Mouse (Mus musculus) midbrain, embryonic 10.5 days (tissue): ENCODE results near the gene Ptprd. TPM values are rescaled to one million over a fixed set of nuclear protein-coding genes. Genes with fewer than 3 reads are reported as not detected.

Experiments used
- DNase-seq: peaks from one replicate; pipeline ENCODE4 v3.0.0-alpha.2; 2017; ENCODE audit warnings: low spot score
- H3K27ac ChIP-seq: fragments of 300-500 bp; sonication (generic); replicated peaks from 2 replicates; pipeline ENCODE4 v1.5.1; 2016; ENCODE audit warnings: mild to moderate bottlenecking
- H3K27me3 ChIP-seq: fragments of 300-500 bp; sonication (generic); 2 replicates; pipeline ENCODE4 v1.6.1; 2016; ENCODE audit warnings: low read depth, mild to moderate bottlenecking; ENCODE audit not compliant: poor library complexity, severe bottlenecking
- H3K36me3 ChIP-seq: fragments of 300-500 bp; sonication (generic); 2 replicates; pipeline ENCODE4 v1.6.1; 2016; ENCODE audit warnings: mild to moderate bottlenecking, moderate library complexity
- H3K4me1 ChIP-seq: fragments of 300-500 bp; sonication (generic); 2 replicates; pipeline ENCODE4 v1.6.1; 2016
- H3K4me3 ChIP-seq: fragments of 300-500 bp; sonication (generic); 2 replicates; pipeline ENCODE4 v1.5.1; 2016; ENCODE audit warnings: mild to moderate bottlenecking, moderate library complexity
- H3K9me3 ChIP-seq: fragments of 300-500 bp; sonication (generic); replicated peaks from 2 replicates; pipeline ENCODE4 v1.6.1; 2016; ENCODE audit warnings: mild to moderate bottlenecking
- WGBS: fragments of 180-500 bp; shearing (Covaris S2); methylation state at CpG from one replicate; pipeline ENCODE4 v1.1.7; 2016; 5-methylcytosine and 5-hydroxymethylcytosine counted together
- polyA plus RNA-seq: library from polyadenylated mRNA; unstranded; fragments of >200 nt; fragmentation: Nextera tagmentation; extraction: Ambion mirVana; gene quantifications from 2 replicates; pipeline ENCODE4 v1.2.1, GENCODE M21; 2016

Gene Ptprd
- polyA plus RNA-seq, 1 experiment from 2014 or later: 9.6 TPM

DNA sequence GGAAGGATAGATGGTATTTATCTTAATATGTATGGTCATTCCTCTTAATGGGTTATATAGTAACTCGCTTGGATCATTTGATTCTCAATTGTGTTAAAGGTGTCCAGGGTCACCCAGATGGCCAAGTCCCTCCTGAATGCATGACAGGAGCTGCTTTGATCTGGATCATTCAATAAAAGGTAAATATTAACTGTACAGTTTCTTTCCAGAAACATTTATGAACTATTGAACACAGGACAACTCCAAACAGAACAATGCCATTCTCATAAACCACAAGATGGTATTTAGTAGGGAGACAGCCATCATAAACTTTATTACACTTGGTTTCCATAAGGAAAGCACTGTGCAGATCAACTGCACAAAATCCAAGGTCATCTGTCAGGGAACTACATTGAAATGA is 2056.0 kb downstream of the Ptprd start:
- Histone ChIP-seq H3K4me1 (no peaks in the 10 kb centered on the region), H3K36me3 (no peaks in the 10 kb centered on the region), H3K27ac (no peak overlapping the region), H3K27me3 (no peaks in the 10 kb centered on the region), H3K9me3 (no peaks in the 10 kb centered on the region), H3K4me3 (no peak overlapping the region)
- DNase-seq: no peak
- 97% methylated on average over 1 of the region's 1 CpGs for WGBS

GRCm38 (mm10) chr4:76154190-76154589 is 2057.6 kb downstream of the Ptprd start:
- no peaks in the 10 kb centered on the region for H3K4me1 ChIP-seq
- no peak for DNase-seq
- H3K36me3 ChIP-seq: no peaks in the 10 kb centered on the region
- no peak overlapping the region for H3K4me3 ChIP-seq
- H3K9me3 ChIP-seq: no peaks in the 10 kb centered on the region
- WGBS: 43% methylated on average over 2 of the region's 2 CpGs
- no peak overlapping the region for H3K27ac ChIP-seq
- H3K27me3 ChIP-seq: no peaks in the 10 kb centered on the region

DNA sequence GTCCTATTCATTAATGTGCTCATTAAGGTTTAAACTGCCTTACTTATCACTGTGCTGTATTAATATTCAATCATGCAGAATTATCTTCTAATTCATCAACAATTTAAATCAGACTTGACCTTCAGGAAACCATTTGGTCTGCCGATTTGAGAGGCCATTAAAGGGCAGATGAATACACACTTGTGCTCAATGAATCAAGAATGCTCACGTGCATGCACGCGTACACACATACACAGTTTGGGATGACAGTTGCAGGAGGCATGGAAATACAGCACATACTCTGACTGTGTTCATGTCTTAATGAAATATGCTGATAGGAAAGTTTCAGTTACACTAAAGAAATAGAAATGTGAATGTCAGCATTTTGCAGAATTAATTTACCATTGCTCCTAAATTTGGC is 2066.8 kb downstream of the Ptprd start:
- WGBS: 85% methylated on average over 4 of the region's 4 CpGs
- no peaks in the 10 kb centered on the region for H3K36me3 ChIP-seq
- H3K4me1 ChIP-seq: peaks cover 5% of the 10 kb centered on the region; the same call in 1 of the 2 replicates
- H3K4me3 ChIP-seq: no peak overlapping the region
- DNase-seq: no peak
- no peaks in the 10 kb centered on the region for H3K27me3 ChIP-seq
- H3K27ac ChIP-seq: no peak overlapping the region
- no peaks in the 10 kb centered on the region for H3K9me3 ChIP-seq

GRCm38 (mm10) chr4:76144333-76144732 is 2067.4 kb downstream of the Ptprd start:
- peaks cover 5% of the 10 kb centered on the region; the same call in 1 of the 2 replicates for H3K4me1 ChIP-seq
- no peaks in the 10 kb centered on the region for H3K9me3 ChIP-seq
- H3K27me3 ChIP-seq: no peaks in the 10 kb centered on the region
- 81% methylated on average over 2 of the region's 2 CpGs for WGBS
- H3K36me3 ChIP-seq: no peaks in the 10 kb centered on the region
- no peak for DNase-seq
- no peak overlapping the region for H3K27ac ChIP-seq
- H3K4me3 ChIP-seq: no peak overlapping the region

GRCm38 (mm10) chr4:76137901-76138300 is 2073.9 kb downstream of the Ptprd start:
- WGBS: 51% methylated on average over 3 of the region's 3 CpGs

DNA sequence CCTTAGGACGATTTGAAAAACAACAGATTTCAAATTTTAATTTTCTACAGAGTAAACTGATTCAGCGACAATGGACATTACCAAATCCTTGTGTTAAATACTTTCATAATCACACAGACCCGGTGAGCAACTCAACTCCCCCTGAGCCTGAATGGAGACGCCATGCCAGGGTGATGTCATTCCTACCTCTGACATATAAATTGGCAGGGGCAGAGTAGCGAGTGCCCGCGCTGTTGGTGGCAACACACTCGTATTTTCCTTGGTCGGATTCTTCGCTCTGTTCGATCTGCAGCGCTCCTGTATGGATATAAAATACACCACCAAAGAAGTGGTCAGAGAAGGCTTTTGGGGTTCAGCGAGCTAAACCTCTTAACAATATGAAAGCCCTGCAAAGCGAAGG is 2075.1 kb downstream of the Ptprd start:
- Histone ChIP-seq H3K9me3 (no peaks in the 10 kb centered on the region), H3K4me3 (no peak overlapping the region), H3K36me3 (no peaks in the 10 kb centered on the region), H3K27me3 (no peaks in the 10 kb centered on the region), H3K27ac (no peak overlapping the region), H3K4me1 (peaks cover 5% of the 10 kb centered on the region)
- no peak for DNase-seq
- WGBS: 89% methylated on average over 14 of the region's 14 CpGs

More at GRCm38 (mm10) chr4:76137901-76138300, 2073.9 kb downstream of the Ptprd start:
- no peaks in the 10 kb centered on the region for H3K36me3 ChIP-seq
- no peaks in the 10 kb centered on the region for H3K27me3 ChIP-seq
- H3K4me1 ChIP-seq: peaks cover 5% of the 10 kb centered on the region
- H3K9me3 ChIP-seq: no peaks in the 10 kb centered on the region
- no peak for DNase-seq
- H3K27ac ChIP-seq: no peak overlapping the region
- no peak overlapping the region for H3K4me3 ChIP-seq

GRCm38 (mm10) chr4:76091845-76092244 is 2119.9 kb downstream of the Ptprd start:
- Histone ChIP-seq H3K27me3 (no peaks in the 10 kb centered on the region), H3K36me3 (no peaks in the 10 kb centered on the region), H3K4me3 (no peak overlapping the region), H3K4me1 (no peaks in the 10 kb centered on the region), H3K27ac (no peak overlapping the region), H3K9me3 (no peaks in the 10 kb centered on the region)
- WGBS: 94% methylated on average over 4 of the region's 4 CpGs
- no peak for DNase-seq

GRCm38 (mm10) chr4:76089866-76090265 is 2121.9 kb downstream of the Ptprd start:
- no peaks in the 10 kb centered on the region for H3K9me3 ChIP-seq
- peaks cover 12% of the 10 kb centered on the region; the same call in 1 of the 2 replicates for H3K36me3 ChIP-seq
- H3K27ac ChIP-seq: no peak overlapping the region
- no peak for DNase-seq
- no peaks in the 10 kb centered on the region for H3K4me1 ChIP-seq
- no peak overlapping the region for H3K4me3 ChIP-seq
- H3K27me3 ChIP-seq: no peaks in the 10 kb centered on the region

DNA sequence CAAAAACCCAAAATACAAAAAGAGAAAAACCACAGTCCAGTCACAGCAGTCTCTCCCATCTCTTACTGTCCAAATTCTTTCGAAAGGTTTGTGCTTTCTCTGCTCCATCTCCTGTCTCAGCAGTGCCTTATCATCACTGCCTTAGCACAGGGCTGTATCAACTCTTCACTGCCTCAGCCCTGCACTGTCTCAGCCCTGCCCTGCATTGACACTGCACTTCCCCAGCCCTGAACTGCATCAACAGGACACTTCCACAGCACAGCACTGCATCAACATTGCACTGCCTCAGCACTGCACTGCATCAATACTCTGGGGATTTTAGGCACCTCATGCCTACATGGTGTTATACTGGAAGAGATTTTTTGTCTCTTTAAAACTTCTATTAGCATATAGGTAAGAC is 2135.7 kb downstream of the Ptprd start:
- Histone ChIP-seq H3K27ac (no peak overlapping the region), H3K4me3 (no peak overlapping the region), H3K27me3 (no peaks in the 10 kb centered on the region), H3K9me3 (no peaks in the 10 kb centered on the region), H3K4me1 (no peaks in the 10 kb centered on the region), H3K36me3 (no peaks in the 10 kb centered on the region; the same call in 1 of the 2 replicates)
- WGBS: 91% methylated on average over 1 of the region's 1 CpGs
- no peak for DNase-seq

DNA sequence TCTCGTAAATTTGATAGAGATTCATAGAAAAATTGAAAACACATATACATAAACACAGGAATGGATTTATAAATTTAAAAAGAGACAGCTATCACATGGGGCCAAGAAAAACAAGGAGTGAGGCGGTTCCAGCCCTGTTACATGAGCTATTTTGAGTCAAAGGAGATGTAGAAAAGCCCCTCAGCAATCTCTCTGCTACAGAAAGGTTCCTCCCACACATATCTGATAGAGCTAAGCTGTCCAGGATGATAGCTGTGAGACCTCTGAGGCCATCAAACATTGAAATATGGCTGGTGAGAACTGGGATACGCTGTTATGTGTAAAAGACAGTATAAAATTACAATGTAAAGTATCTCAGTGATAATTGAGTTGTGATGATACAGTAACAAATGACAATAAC is 2138.5 kb downstream of the Ptprd start:
- WGBS: 86% methylated on average over 3 of the region's 3 CpGs
- Histone ChIP-seq H3K27ac (no peak overlapping the region), H3K4me3 (no peak overlapping the region), H3K27me3 (no peaks in the 10 kb centered on the region), H3K4me1 (no peaks in the 10 kb centered on the region), H3K36me3 (no peaks in the 10 kb centered on the region; the same call in 1 of the 2 replicates), H3K9me3 (no peaks in the 10 kb centered on the region)
- no peak for DNase-seq

DNA sequence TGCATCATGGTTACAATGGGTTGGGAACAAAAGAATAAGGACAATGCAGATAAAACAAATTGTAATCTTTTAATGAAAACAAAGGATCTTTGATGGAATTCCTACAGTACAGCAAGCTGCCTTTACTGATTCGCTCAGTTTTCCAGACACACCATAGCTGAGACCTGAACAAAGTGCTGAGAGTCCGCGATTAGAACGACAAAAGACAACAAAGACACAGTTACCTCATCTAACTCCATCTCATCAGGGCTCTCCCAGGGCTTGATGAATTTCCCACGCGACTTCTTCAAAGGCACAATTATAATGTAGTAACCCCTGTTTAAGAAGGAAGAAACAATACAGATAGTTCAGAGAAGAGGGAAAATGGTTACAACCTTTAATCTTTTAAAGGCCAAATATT is 2140.0 kb downstream of the Ptprd start:
- Histone ChIP-seq H3K27me3 (no peaks in the 10 kb centered on the region), H3K9me3 (no peaks in the 10 kb centered on the region), H3K4me3 (no peak overlapping the region), H3K36me3 (no peaks in the 10 kb centered on the region; the same call in 1 of the 2 replicates), H3K4me1 (no peaks in the 10 kb centered on the region), H3K27ac (no peak overlapping the region)
- 80% methylated on average over 6 of the region's 6 CpGs for WGBS
- no peak for DNase-seq

DNA sequence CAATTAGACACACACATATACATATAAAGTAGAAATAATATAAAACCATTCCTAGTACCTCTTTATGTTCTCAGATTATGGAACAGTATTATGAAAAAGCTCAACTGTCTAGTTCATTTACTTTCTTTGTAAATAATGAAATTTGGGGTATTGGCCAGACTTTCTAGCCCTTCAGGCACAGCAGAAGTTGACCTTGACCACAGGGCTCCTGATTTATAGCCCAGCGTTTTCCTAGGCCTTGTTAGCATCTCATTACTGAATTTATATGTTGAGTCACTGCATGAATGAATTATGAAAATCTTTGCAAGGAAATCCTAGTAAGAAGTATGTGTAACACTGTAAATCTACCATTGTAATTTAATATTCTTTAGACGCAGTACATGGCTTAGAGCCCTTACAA is 2154.9 kb downstream of the Ptprd start:
- Histone ChIP-seq H3K4me3 (no peak overlapping the region), H3K36me3 (no peaks in the 10 kb centered on the region), H3K9me3 (no peaks in the 10 kb centered on the region), H3K4me1 (no peaks in the 10 kb centered on the region), H3K27ac (no peak overlapping the region), H3K27me3 (no peaks in the 10 kb centered on the region)
- DNase-seq: no peak
- 88% methylated on average over 2 of the region's 2 CpGs for WGBS

DNA sequence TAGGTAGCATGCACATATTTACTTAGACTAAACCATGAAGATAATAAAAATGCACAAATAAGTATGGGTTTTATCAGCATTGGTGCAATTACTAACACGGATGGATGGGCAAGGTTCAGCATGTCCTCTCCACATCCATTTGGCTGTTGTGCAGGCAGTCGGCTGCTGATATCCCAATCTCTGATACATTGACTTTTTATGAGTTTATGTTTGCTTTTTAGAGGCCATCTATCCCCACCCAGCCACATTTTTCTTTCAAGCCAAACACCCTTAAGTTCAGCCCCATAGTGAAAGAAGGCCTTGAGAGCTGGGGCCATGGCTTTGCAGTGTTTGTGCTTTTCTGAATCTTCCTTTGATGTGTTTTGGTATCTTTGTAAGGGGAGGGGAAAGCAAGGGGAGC is 2166.1 kb downstream of the Ptprd start:
- no peaks in the 10 kb centered on the region for H3K9me3 ChIP-seq
- H3K27me3 ChIP-seq: no peaks in the 10 kb centered on the region
- no peak overlapping the region for H3K4me3 ChIP-seq
- H3K4me1 ChIP-seq: peaks cover 4% of the 10 kb centered on the region; the same call in 1 of the 2 replicates
- H3K36me3 ChIP-seq: no peaks in the 10 kb centered on the region
- no peak overlapping the region for H3K27ac ChIP-seq
- no peak for DNase-seq
- 91% methylated on average over 2 of the region's 2 CpGs for WGBS

- WGBS: 75% methylated on average over 1 of the region's 1 CpGs
- no peaks in the 10 kb centered on the region for H3K9me3 ChIP-seq
- no peak overlapping the region for H3K4me3 ChIP-seq
- no peak for DNase-seq
- peaks cover 4% of the 10 kb centered on the region; the same call in 1 of the 2 replicates for H3K4me1 ChIP-seq
- no peak overlapping the region for H3K27ac ChIP-seq
- no peaks in the 10 kb centered on the region for H3K27me3 ChIP-seq
- H3K36me3 ChIP-seq: no peaks in the 10 kb centered on the region
Observed at GRCm38 (mm10) chr4:76044802-76045201, 2167.0 kb downstream of the Ptprd start.
